Mouse (Mus musculus): ENCODE measurements around the gene Kcnh8.

Kcnh8 gene

DNA sequence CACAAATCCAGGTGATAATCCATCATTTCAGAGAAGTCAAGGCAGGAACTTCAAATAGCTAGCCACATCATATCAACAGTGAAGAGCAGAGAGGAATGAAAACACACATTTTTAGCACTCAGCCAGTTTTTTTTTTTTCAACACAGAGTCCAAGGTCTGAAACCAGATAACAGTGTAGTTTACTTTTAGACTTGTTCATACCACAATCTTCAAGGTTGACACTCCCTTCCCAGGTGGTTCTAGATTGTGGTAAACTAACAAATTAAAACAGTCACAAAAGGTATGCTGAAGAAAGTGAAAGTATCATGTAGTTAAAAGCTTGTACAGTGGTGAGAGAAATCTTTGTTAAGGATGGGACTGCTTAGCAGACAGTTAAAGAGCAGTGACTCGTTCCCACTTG, 216.5 kb downstream of the Kcnh8 start:
- no peak for DNase-seq (ENCODE audit: low spot score in 2 of 2)

GRCm38 (mm10) chr17:52829678-52830077, 227.2 kb downstream of the Kcnh8 start:
- no peak for DNase-seq (ENCODE audit: low spot score in 2 of 2)

DNA sequence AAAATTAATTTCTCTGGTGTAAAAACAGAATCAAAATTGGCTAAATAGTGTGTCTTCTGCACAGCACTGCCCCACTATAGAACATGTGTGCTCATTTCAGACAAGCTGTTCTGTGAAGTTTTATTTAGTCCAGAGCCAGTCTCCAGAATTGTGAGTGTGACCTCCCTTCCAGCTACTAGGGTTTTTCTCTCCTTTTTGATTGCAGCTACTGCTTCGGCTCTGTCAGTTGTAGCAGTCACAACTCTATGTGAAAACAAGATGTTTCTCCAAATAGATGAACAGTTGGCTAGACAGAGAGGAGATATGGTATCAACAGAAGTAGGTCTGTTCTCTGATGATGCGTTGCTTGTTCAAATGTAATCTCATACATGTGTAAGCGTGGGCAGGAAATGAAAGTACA, 270.7 kb downstream of the Kcnh8 start:
- DNase-seq (ENCODE audit: low spot score in 2 of 2): peak in 1 of 2 experiments; percentile 10

GRCm38 (mm10) chr17:52878964-52879363, 276.5 kb downstream of the Kcnh8 start:
- no peak for DNase-seq (ENCODE audit: low spot score in 2 of 2)

DNA sequence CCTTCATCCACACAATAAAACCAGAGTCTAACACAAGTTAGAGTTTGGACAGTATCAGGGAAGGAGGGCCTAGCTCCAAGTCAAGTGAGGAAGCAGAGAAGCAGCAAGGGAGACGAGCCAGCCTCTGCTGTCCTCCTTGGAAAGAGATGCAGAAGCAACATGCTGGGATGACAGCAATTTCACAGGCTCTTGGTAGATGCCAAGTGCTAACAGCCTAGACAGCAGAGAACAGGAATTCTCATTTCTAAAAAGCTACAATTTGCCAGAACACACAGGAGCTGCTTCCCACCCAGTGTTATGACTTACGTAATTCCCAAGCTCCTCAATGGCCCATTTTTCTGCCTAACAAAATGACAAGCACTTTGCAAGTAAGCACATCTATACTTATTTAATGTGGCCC, 277.5 kb downstream of the Kcnh8 start:
- peak in 1 of 2 experiments; percentile 7 for DNase-seq (ENCODE audit: low spot score in 2 of 2)

GRCm38 (mm10) chr17:52885210-52885609, 282.7 kb downstream of the Kcnh8 start:
- DNase-seq (ENCODE audit: low spot score in 2 of 2): no peak

DNA sequence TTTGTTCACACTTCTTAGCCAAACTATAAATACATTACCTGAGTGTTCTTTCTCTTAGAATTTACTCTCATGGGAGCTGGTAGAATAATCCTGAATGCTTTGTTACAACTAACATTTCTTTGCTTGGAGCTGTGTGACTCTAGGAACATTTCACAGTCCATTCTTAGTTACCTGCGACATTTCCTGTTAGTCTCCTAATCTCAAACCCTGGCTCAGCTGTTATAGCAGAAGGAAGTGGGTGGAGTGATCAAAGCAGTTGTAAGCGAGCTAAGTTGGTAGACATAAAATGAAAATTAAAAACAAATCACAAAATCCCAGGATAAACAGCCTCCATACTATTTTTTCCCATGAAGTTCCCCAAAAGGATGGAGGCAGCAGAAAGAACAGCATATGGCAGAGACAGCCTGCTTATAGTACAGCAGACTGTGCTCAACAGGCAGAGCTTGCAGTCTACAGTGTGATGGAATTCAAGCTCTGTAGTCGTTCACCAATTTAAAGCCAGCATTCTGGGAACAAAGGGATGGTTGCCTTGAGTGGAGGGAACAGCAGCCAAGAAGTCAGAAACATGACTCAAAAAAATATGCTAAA, 318.1 kb downstream of the Kcnh8 start:
- DNase-seq (ENCODE audit: low spot score in 2 of 2): peak in 1 of 2 experiments; percentile 18

- no peak for DNase-seq (ENCODE audit: low spot score in 2 of 2)
These were observed 341.5 kb downstream of the Kcnh8 start for GRCm38 (mm10) chr17:52943966-52944365.

- no peak for DNase-seq (ENCODE audit: low spot score in 2 of 2)
These were observed 370.2 kb downstream of the Kcnh8 start for GRCm38 (mm10) chr17:52972735-52973134.

DNA sequence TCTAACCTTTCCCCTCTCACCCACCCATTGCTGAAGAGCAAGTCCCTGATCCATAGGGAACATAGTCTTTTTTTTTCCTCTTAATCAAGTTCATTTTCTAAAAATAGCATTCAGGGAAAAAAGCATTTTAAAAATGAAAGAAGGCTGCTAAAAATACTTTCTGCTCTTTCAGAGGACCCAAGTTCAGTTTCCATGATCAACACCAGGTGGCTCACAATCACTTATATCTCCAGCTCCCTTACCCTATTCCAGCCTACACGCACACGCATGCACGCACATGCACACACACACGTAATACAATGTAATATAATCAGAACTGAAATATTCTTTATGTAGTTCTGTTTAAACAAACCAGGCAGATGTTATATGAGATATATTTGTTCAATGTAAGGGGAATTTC, 378.4 kb downstream of the Kcnh8 start:
- DNase-seq (ENCODE audit: low spot score in 2 of 2): no peak
